Mouse (Mus musculus) heart, adult 2 months (tissue): ENCODE measurements around the gene Cdca7. TPM values are rescaled to one million over a fixed set of nuclear protein-coding genes. Genes with fewer than 3 reads are reported as not detected.

Experiments used
- DNase-seq, 2 experiments: peaks; one replicate each; pipeline ENCODE4 v3.0.0; 2021
- H3K27ac ChIP-seq: fragments of 200-600 bp; 2 replicates; pipeline ENCODE4 v1.8.1; 2022
- H3K27me3 ChIP-seq: fragments of 200-500 bp; 2 replicates; pipeline ENCODE4 v1.6.1; 2012; ENCODE audit warnings: mild to moderate bottlenecking, low read length, inconsistent platforms, mixed read lengths; ENCODE audit not compliant: control insufficient read depth, insufficient read depth
- H3K36me3 ChIP-seq: fragments of 200-500 bp; 2 replicates; pipeline ENCODE4 v1.6.1; 2012; ENCODE audit warnings: low read length, inconsistent platforms; ENCODE audit not compliant: control insufficient read depth, insufficient read depth
- H3K4me1 ChIP-seq: fragments of 200-500 bp; 2 replicates; pipeline ENCODE4 v1.6.1; 2011; ENCODE audit warnings: low read length; ENCODE audit not compliant: control insufficient read depth, insufficient read depth
- H3K4me3 ChIP-seq: fragments of 200-600 bp; 2 replicates; pipeline ENCODE4 v1.8.1; 2022
- H3K79me2 ChIP-seq: fragments of 200-500 bp; replicated peaks from 2 replicates; pipeline ENCODE4 v1.6.1; 2012; ENCODE audit warnings: mild to moderate bottlenecking, inconsistent platforms, low read length, moderate library complexity, mixed read lengths; ENCODE audit not compliant: control insufficient read depth, insufficient read depth
- H3K9ac ChIP-seq: fragments of 200-500 bp; 2 replicates; pipeline ENCODE4 v1.6.1; 2012; ENCODE audit warnings: low read depth, mild to moderate bottlenecking, control low read depth, inconsistent platforms, low read length, mixed read lengths
- CTCF ChIP-seq: fragments of 200-600 bp; IDR thresholded peaks from 2 replicates; pipeline ENCODE4 v1.8.1; 2022; ENCODE audit warnings: antibody characterized with exemption, mild to moderate bottlenecking, moderate library complexity
- EP300 ChIP-seq: fragments of 200-500 bp; IDR thresholded peaks from 2 replicates; pipeline ENCODE4 v1.6.1; 2011; ENCODE audit warnings: low read depth, low read length, control low read depth; ENCODE audit not compliant: insufficient read depth
- POLR2A ChIP-seq: fragments of 200-500 bp; IDR thresholded peaks from 2 replicates; pipeline ENCODE4 v1.6.1; 2011; ENCODE audit warnings: mild to moderate bottlenecking, low read depth, low read length, control low read depth; ENCODE audit not compliant: insufficient read depth
- WGBS: fragments of 180-500 bp; shearing (Covaris S2); methylation state at CpG from one replicate; pipeline ENCODE4 v1.1.7; 2018; 5-methylcytosine and 5-hydroxymethylcytosine counted together
- intact Hi-C: fragments of 180-260 bp; cut with DNase I; formaldehyde crosslinking; loops from one replicate; pipeline ENCODE4 v1.15.1; 2025
- polyA plus RNA-seq: library from polyadenylated mRNA; depleted of rRNA; stranded (reverse); fragments of >200 nt; gene quantifications from 2 replicates; pipeline ENCODE4 v1.2.3, GENCODE M21; 2012
- total RNA-seq, 2 experiments: library from RNA; stranded (reverse); gene quantifications; 2 replicates each; pipeline ENCODE4 v1.2.3; 2021

The Cdca7 gene
- total and polyA plus RNA-seq, 3 experiments = 1.2 to 2.5 (median 1.9) TPM

DNA sequence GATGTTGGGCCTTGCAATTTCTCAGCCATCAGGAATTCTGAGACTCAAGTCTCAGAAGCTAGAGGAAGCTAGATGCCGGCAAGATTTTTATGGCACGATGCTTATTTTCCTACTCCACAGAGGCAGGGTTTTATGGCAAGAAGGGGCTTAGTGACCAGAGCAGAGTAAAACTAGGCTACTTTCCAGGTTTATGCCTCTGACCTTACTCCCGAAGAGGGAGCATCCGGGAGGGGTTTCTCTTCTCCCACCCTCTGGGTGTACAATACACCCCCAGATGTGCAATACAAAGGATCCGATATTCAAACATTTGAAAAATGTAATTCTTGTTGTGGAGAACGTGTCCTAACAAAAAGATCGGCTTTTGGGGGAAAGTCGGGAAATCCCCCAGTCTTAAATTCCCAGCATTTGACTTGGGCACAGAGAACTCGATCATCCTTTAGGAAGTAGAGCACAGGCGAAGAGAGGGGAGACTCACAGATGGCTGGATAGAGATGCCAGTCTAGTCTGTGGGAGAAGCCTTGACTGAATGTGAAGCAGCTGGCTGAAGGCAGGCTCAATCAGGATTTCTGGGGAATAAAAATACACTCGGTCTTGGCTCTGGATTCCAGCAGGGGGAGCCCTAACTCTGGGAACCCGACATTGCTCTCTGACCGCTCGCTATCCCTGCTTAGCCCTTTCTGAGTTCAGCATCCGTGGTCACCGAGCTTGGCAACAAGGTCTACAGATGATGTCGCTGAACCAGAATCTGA is 40.2 kb downstream of the Cdca7 start:
- Histone ChIP-seq H3K9ac (no peak overlapping the region), H3K27ac (no peak overlapping the region), H3K79me2 (no peaks in the 10 kb centered on the region), H3K27me3 (no peaks in the 10 kb centered on the region), H3K36me3 (no peaks in the 10 kb centered on the region), H3K4me3 (no peak overlapping the region), H3K4me1 (no peaks in the 10 kb centered on the region; the same call in 1 of the 2 replicates)
- 26% methylated on average over 17 of the region's 17 CpGs for WGBS
- DNase-seq = peak; percentile 79 to 81
- intact Hi-C loops = loop anchor here (1.0 to 5.0 kb wide), 4 partner anchors 116 to 762 kb away; no protein-coding TSS in a partner anchor
- peak; percentile 94 for TF ChIP-seq CTCF
- TF ChIP-seq EP300 = peak; percentile 68; the same call in 1 of the 2 replicates
- no peak for TF ChIP-seq POLR2A

DNA sequence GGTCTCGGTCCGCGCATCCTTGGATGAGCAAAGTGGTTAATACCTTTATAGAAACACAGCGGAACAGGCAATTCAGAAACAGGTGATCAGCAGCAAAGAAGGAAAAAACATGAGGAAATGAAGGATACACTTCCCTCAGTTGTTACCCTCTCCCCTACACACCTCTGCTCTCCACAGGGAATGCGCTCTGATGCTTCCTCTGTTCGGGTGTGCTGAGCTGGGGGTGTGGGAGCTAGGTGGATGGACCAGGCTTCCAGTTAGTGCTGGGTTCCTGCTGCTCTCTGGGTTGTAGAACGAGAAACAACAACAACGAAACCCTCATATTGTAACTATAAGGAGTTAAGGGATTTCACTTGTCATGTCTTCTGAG is 40.7 kb downstream of the Cdca7 start:
- DNase-seq = no peak
- no peaks in the 10 kb centered on the region for H3K27me3 ChIP-seq
- H3K4me3 ChIP-seq = no peak overlapping the region
- no peak overlapping the region for H3K9ac ChIP-seq
- intact Hi-C loops = loop anchor here (1.0 to 5.0 kb wide), 4 partner anchors 116 to 762 kb away; no protein-coding TSS in a partner anchor
- no peaks in the 10 kb centered on the region; the same call in 1 of the 2 replicates for H3K4me1 ChIP-seq
- H3K36me3 ChIP-seq = no peaks in the 10 kb centered on the region
- TF ChIP-seq CTCF (no peak), POLR2A (no peak), EP300 (no peak)
- no peaks in the 10 kb centered on the region for H3K79me2 ChIP-seq
- H3K27ac ChIP-seq = no peak overlapping the region
- WGBS = 33% methylated on average over 8 of the region's 8 CpGs

DNA sequence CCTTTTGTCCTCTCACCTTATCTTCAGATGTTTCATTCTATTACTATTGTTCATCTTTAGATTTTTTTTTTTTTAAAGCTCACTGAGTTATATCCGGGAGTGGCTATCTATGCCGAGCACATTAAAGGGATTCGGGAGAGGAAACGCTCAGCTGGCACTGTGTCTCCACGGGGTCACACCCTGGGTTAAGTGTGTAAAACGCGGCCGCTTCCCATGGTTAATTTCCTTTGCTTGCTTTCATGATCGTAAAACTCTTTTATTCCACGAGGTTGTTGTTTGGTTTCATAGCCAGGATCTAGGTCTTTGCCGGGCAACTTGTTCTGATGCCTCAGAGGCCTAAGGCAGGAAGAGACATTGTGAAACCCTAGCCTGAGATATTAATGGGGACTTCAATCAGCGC is 48.1 kb downstream of the Cdca7 start:
- no peak overlapping the region for H3K4me3 ChIP-seq
- H3K36me3 ChIP-seq = no peaks in the 10 kb centered on the region
- TF ChIP-seq POLR2A (no peak), CTCF (no peak), EP300 (no peak)
- H3K27ac ChIP-seq = no peak overlapping the region
- no peaks in the 10 kb centered on the region for H3K4me1 ChIP-seq
- 50% methylated on average over 12 of the region's 12 CpGs for WGBS
- intact Hi-C loops = no loop called here
- H3K9ac ChIP-seq = no peak overlapping the region
- H3K79me2 ChIP-seq = no peaks in the 10 kb centered on the region
- H3K27me3 ChIP-seq = no peaks in the 10 kb centered on the region
- no peak for DNase-seq

DNA sequence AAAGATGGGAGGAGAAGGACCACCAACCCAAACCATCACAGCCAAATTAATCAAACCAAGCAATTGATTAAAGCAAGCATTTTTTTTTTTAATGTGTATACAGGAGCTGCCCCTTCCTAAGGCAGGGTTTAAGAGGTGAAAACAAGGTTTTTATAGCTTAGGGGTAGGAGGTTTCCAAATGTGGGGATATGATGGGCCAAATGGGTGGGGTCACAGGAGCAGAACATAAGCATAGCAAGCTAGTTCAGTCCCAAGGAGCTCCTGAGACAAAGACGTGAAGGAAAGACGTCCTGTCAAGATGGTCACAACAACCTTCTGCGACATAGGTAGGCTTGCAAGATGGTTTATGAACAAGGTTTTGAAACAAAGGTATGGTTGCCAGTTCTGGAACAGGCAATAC is 49.6 kb downstream of the Cdca7 start:
- Histone ChIP-seq H3K4me1 (no peaks in the 10 kb centered on the region), H3K27me3 (no peaks in the 10 kb centered on the region), H3K36me3 (no peaks in the 10 kb centered on the region), H3K4me3 (no peak overlapping the region), H3K9ac (no peak overlapping the region), H3K79me2 (no peaks in the 10 kb centered on the region), H3K27ac (no peak overlapping the region)
- 88% methylated on average over 3 of the region's 3 CpGs for WGBS
- no peak for DNase-seq
- intact Hi-C loops = no loop called here
- TF ChIP-seq EP300 (no peak), CTCF (no peak), POLR2A (no peak)

DNA sequence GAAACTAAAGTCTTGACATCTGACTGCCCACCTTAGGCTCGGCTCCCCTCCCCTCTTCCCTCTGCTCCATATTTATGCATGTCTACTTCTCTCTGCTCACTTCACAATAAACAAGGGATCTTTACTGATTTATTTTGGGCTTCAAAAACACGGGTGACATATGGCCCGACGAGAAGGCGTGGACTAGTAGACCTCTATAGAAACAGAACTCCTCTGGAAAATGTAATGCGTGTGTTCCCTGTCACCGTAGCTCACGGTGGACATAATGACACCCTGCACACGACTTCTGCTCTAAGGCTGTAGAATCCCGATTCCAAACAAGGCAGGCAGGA is 53.0 kb downstream of the Cdca7 start:
- Histone ChIP-seq H3K4me3 (no peak overlapping the region), H3K9ac (no peak overlapping the region), H3K4me1 (no peaks in the 10 kb centered on the region), H3K36me3 (no peaks in the 10 kb centered on the region), H3K79me2 (no peaks in the 10 kb centered on the region), H3K27ac (no peak overlapping the region), H3K27me3 (no peaks in the 10 kb centered on the region)
- TF ChIP-seq EP300 (no peak), POLR2A (no peak), CTCF (no peak)
- intact Hi-C loops = no loop called here
- WGBS = 79% methylated on average over 10 of the region's 10 CpGs
- DNase-seq = no peak
